Mouse (Mus musculus): ENCODE data around the gene Rgs7.

DNA sequence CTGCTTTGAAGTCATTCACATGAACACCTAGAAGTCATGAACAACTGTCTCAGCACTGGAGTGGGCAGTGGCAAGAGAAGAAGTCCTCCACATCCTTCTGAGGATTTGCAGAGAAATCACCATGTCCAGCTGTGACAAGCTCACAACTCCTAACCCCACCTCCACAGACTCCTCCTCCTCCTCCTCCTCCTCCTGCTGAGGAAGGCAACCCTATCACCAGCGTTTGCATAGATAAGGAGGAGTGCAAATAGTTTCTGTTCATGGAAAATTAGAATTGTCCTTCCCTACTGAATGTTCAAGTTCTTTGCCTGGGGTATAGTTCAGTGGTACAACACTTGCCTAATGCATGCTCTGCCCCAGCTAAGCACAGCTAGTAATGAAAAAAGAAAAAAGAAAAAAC lies 386.0 kb downstream of the Rgs7 start:
- no peak for TF ChIP-seq POLR2A (IDR thresholded peaks at IDR 0.05; ENCODE audit: borderline replicate concordance, extremely low read depth, low read depth, low read length)
- TF ChIP-seq CTCF (IDR thresholded peaks at IDR 0.05; ENCODE audit: insufficient read depth, low read length), result no peak

All from lung, adult 2 months (tissue).